Mouse (Mus musculus) hindbrain, embryonic 15.5 days (tissue): ENCODE data around the gene Atg9a. TPM values are rescaled to one million over a fixed set of nuclear protein-coding genes. Genes with fewer than 3 reads are reported as not detected.
"Not testable (repeated sequence)": the region's sequence is repeated elsewhere in the genome, so short reads cannot be mapped to it uniquely, and the experiment has no call there.

ENCODE experiments used
- ATAC-seq: fragments of 200-750 bp; cut with Nextera tagmentation; 2 replicates; pipeline ENCODE4 v1.8.0; 2017; ENCODE audit warnings: low read depth, moderate number of reproducible peaks, moderate TSS enrichment; ENCODE audit not compliant: low FRiP score
- H3K27ac ChIP-seq: fragments of 300-500 bp; sonication (generic); replicated peaks from 2 replicates; pipeline ENCODE4 v1.5.1; 2015; ENCODE audit warnings: mild to moderate bottlenecking, inconsistent platforms
- H3K27me3 ChIP-seq: fragments of 300-500 bp; sonication (generic); 2 replicates; pipeline ENCODE4 v1.6.1; 2015; ENCODE audit warnings: control low read depth, inconsistent platforms
- H3K36me3 ChIP-seq: fragments of 300-500 bp; sonication (generic); 2 replicates; pipeline ENCODE4 v1.6.1; 2015; ENCODE audit warnings: control low read depth, inconsistent platforms
- H3K4me1 ChIP-seq: fragments of 300-500 bp; sonication (generic); replicated peaks from 2 replicates; pipeline ENCODE4 v1.6.1; 2015; ENCODE audit warnings: control low read depth, inconsistent platforms
- H3K4me2 ChIP-seq: fragments of 300-500 bp; sonication (generic); 2 replicates; pipeline ENCODE4 v1.6.1; 2015; ENCODE audit warnings: moderate library complexity, mild to moderate bottlenecking, inconsistent platforms
- H3K4me3 ChIP-seq: fragments of 300-500 bp; sonication (generic); 2 replicates; pipeline ENCODE4 v1.5.1; 2015; ENCODE audit warnings: mild to moderate bottlenecking, inconsistent platforms
- H3K9ac ChIP-seq: fragments of 300-500 bp; sonication (generic); 2 replicates; pipeline ENCODE4 v1.6.1; 2015; ENCODE audit warnings: inconsistent platforms
- H3K9me3 ChIP-seq: fragments of 300-500 bp; sonication (generic); 2 replicates; pipeline ENCODE4 v1.6.1; 2016; ENCODE audit warnings: control low read depth, inconsistent platforms
- WGBS: fragments of 180-500 bp; shearing (Covaris S2); methylation state at CpG from one replicate; pipeline ENCODE4 v1.1.7; 2015; 5-methylcytosine and 5-hydroxymethylcytosine counted together
- polyA plus RNA-seq: library from polyadenylated mRNA; unstranded; fragments of >200 nt; fragmentation: Nextera tagmentation; extraction: Ambion mirVana; gene quantifications from 2 replicates; pipeline ENCODE4 v1.2.1, GENCODE M21; 2015

The Atg9a gene
- polyA plus RNA-seq = 57.5 and 66.3 TPM in 2 replicates

DNA sequence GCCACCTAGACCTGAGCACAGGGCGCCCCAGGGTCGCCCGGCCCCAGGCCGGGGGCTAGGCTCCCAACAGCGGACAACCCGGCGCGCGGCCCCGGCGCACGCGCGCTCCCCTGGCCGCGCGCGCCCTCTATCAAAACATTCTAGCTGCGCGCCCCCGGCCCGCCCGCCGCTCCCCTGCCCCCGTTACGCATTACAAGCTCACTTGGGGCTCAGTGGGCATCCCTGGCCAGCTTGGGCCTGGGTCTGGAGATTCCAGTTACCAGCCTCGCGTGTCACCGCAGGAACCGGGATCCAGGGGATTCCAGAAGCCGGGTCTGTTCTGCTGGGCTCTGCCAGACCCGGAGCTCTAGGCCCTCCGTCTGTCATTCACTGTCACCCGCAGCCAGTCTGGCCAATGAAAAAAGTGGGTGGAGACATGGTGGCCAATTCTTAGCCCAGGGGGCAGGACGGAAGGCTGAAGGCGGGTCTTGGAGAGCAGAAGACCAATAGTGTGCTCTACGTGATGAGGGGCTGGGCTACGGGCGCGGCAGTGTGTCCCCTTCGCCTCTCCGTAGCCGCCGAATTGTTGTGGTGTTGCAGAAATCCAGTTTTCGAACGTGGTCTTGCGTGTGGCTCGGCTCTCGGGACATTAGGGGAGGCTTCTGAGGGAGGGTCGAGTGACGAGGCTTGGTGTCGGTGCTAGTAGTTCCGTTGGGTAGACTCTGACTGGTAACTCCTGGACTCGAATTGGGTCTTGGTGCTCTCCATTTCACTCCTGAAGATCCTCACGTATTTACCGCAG lies at the start of gene Atg9a, which contains the start of gene Ankzf1:
Gene Atg9a (minus strand): TSS at position 575 of the 781 bp plus-strand sequence.
Gene Ankzf1 (plus strand): TSS at position 530 of the 781 bp plus-strand sequence.
- Histone ChIP-seq H3K4me2 (peak within 1 kb of the TSS; percentile 94), H3K27me3 (no peaks in the 10 kb centered on the region), H3K36me3 (peaks cover 34% of the 10 kb centered on the region), H3K4me3 (peak within 1 kb of the TSS; percentile 82), H3K27ac (peak within 1 kb of the TSS; percentile 98), H3K9ac (peak within 1 kb of the TSS; percentile 96), H3K9me3 (no peaks in the 10 kb centered on the region), H3K4me1 (peaks cover 28% of the 10 kb centered on the region)
- under 1% methylated on average over 55 of the region's 56 CpGs for WGBS
- ATAC-seq = peak; percentile 99

DNA sequence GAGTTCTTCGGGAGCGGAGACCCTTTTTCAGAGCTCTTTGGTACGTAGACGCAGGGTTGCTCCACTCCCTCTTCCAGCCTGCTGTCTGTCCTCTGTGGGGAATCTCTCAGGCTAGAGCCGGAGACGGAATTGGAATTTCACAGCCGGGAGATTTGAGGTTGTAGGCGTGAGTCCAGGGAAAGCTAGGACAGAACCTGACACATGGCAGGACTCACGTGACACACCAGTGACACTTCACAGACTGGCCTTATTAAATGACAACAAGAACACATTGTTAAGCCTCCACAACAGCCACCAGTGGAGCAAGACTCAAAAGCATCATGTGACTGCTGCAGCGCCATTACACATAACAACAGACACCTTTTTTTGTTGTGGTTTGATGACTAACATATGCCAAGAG lies 47.6 kb upstream of the Atg9a start:
- Histone ChIP-seq H3K27me3 (no peaks in the 10 kb centered on the region), H3K4me3 (no peak overlapping the region), H3K36me3 (peaks cover 21% of the 10 kb centered on the region), H3K4me2 (no peak overlapping the region), H3K9ac (no peak overlapping the region), H3K27ac (no peak overlapping the region), H3K9me3 (no peaks in the 10 kb centered on the region), H3K4me1 (peaks cover 18% of the 10 kb centered on the region)
- 81% methylated on average over 10 of the region's 10 CpGs for WGBS
- ATAC-seq = no peak

DNA sequence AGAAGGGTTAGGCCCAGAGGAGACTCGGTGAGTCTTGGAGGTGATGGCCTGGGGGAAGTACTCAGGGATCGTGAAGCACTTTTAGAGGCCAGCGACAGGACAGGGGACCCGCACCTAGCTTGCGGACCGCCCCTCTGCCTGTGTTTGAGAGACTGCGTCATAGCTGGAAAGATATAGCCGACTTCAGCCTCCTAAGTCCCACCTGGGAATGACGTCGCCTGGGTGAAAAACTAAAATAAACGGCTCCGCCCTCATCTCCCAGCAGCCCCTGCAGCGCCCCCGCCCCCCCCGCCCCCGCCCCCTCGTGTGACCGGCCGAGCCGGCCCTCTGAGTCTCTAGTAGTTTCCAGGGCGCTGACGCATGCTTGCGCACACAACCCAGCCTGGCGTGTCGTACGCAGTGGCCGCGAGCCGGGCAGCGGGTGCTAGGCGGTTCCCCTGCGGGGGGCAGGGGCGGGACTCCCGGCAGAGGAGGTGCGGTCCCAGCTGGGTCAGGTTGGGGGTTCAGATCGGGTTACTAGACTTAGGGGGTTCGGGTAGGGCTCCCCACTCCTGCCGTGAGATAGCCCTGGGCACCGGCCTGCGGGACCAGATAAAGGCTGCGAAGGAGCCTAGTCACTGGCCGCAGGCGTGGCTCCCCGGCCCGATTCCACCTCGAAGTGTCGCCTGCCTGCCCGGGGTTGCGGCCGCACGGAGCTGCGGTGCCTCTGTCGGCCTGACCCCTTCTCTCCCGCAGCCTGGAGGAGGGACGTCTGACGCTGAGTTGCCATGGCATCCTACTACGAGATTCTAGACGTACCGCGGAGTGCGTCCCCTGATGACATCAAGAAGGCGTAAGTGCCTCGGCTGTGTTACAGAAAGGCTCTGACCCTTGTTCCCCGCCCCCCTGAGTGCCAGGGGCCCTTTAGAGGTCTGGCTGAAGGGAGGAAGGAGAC lies 44.4 kb upstream of the Atg9a start, which contains the start of gene Dnajb2:
Gene Dnajb2 (plus strand): TSS at position 290 of the 934 bp plus-strand sequence.
- no peaks in the 10 kb centered on the region for H3K9me3 ChIP-seq
- H3K4me2 ChIP-seq = peak within 1 kb of the TSS; percentile 92
- H3K36me3 ChIP-seq = peaks cover 10% of the 10 kb centered on the region; the same call in 1 of the 2 replicates
- WGBS = under 1% methylated on average over 62 of the region's 64 CpGs
- no peaks in the 10 kb centered on the region for H3K27me3 ChIP-seq
- peak; percentile 90 for ATAC-seq
- peak within 1 kb of the TSS; percentile 88 for H3K9ac ChIP-seq
- peak within 1 kb of the TSS; percentile 81 for H3K4me3 ChIP-seq
- peak within 1 kb of the TSS; percentile 91 for H3K27ac ChIP-seq
- H3K4me1 ChIP-seq = peaks cover 20% of the 10 kb centered on the region

DNA sequence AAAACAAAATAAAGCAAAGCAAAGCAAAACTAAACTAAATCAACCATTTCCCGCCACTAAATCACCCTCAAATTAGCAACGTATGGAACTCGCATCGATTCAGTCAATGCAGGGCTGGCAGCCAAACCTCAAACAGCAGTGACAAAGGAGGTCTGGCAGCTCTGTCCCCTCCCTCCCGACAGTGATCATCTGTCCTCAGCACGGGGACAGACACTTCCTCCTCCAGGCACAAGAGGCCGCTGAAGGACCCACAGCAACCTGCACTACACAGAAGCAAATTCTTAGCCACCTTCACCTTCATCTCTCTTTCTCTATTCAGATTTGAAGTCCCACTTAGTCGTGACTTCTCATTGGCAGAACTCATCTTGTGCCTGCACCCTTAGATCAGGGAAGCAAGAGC lies 42.6 kb upstream of the Atg9a start:
- peaks cover 20% of the 10 kb centered on the region for H3K4me1 ChIP-seq
- no peak overlapping the region for H3K27ac ChIP-seq
- H3K27me3 ChIP-seq = no peaks in the 10 kb centered on the region
- H3K36me3 ChIP-seq = peaks cover 2% of the 10 kb centered on the region; the same call in 1 of the 2 replicates
- 2% methylated on average over 8 of the region's 8 CpGs for WGBS
- peak; percentile 51; the same call in 1 of the 2 replicates for ATAC-seq
- peak overlapping the region; percentile 8; the same call in 1 of the 2 replicates for H3K4me2 ChIP-seq
- H3K4me3 ChIP-seq = no peak overlapping the region
- H3K9ac ChIP-seq = no peak overlapping the region
- no peaks in the 10 kb centered on the region for H3K9me3 ChIP-seq

DNA sequence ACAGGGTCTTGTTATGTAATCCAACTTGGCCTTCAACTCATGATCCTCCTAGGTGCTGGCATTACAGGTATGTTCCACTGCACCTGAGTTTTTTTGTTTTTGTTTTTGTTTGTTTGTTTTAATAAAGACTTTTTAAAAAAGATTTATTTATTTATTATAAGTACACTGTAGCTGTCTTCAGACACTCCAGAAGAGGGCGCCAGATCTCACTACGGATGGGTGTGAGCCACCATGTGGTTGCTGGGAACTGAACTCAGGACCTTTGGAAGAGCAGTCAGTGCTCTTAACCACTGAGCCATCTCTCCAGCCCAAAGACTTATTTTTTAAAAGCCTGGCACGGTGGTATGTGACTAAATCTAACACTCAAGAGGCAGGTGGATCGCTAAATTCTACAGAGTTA lies 40.5 kb upstream of the Atg9a start:
- 70% methylated on average over 4 of the region's 4 CpGs for WGBS
- not testable (repeated sequence) for H3K27me3 ChIP-seq, H3K4me3 ChIP-seq, ATAC-seq, H3K27ac ChIP-seq, H3K36me3 ChIP-seq, H3K9me3 ChIP-seq, H3K9ac ChIP-seq, H3K4me2 ChIP-seq
- H3K4me1 ChIP-seq = peaks cover 19% of the 10 kb centered on the region

DNA sequence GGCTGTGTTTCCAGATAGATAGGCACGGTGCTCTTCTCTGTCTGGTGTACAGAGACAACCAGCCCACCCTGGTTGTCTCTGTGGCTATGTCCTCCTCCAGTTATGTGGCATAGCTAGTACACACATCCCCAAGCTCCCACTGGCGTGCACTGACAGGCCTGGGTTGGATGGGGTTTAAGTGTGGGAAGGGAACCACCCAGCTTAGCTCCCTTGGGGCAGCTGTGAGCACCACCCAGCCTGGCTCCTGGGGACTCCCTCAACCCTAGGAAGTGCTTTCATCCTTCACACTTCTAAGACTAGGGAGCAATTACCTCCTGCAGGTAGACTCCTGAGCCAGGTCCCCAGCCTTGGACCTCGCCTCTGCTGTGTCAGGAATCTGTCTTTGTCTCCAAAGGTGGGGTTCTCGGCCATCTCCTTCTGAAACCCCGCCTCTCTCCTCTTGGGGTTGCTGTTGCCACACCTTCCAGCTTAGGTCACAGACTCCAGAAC lies 39.7 kb upstream of the Atg9a start, which contains the start of gene A630095N17Rik:
Gene A630095N17Rik (minus strand): TSS at position 439 of the 489 bp plus-strand sequence.
- Histone ChIP-seq H3K9ac (no peak within 1 kb of the TSS), H3K27ac (no peak within 1 kb of the TSS), H3K9me3 (no peaks in the 10 kb centered on the region), H3K36me3 (no peaks in the 10 kb centered on the region), H3K4me3 (no peak within 1 kb of the TSS), H3K4me2 (no peak within 1 kb of the TSS), H3K4me1 (peaks cover 11% of the 10 kb centered on the region; the same call in 1 of the 2 replicates), H3K27me3 (0 out of 2 replicates have a peak, but pooled peaks cover 3% of the 10 kb centered on the region)
- WGBS = 83% methylated on average over 5 of the region's 5 CpGs
- no peak for ATAC-seq

DNA sequence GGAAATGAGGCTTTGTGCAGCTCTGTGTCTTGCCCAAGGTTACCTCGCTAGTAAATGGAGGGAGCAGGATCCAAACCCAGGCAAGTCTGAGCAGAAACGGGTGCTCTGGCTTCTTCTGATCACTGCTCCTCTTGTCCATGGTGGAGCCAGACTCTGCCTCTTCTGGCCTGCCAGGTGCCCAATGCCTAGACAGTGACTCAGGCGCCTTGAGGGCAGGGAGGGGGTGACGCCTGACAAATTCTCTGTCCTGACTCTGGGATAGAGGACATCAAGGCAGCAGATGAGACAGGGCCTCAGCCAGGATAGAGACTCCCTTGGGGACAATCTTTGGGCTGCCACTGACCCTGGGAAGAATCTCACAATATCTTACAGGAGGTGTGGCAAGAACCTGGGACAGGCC lies 39.2 kb upstream of the Atg9a start:
- Histone ChIP-seq H3K27me3 (0 out of 2 replicates have a peak, but pooled peaks cover 3% of the 10 kb centered on the region), H3K9ac (no peak overlapping the region), H3K4me1 (peaks cover 10% of the 10 kb centered on the region; the same call in 1 of the 2 replicates), H3K36me3 (no peaks in the 10 kb centered on the region), H3K9me3 (no peaks in the 10 kb centered on the region), H3K4me2 (no peak overlapping the region), H3K27ac (no peak overlapping the region), H3K4me3 (no peak overlapping the region)
- WGBS = 87% methylated on average over 4 of the region's 4 CpGs
- ATAC-seq = no peak

DNA sequence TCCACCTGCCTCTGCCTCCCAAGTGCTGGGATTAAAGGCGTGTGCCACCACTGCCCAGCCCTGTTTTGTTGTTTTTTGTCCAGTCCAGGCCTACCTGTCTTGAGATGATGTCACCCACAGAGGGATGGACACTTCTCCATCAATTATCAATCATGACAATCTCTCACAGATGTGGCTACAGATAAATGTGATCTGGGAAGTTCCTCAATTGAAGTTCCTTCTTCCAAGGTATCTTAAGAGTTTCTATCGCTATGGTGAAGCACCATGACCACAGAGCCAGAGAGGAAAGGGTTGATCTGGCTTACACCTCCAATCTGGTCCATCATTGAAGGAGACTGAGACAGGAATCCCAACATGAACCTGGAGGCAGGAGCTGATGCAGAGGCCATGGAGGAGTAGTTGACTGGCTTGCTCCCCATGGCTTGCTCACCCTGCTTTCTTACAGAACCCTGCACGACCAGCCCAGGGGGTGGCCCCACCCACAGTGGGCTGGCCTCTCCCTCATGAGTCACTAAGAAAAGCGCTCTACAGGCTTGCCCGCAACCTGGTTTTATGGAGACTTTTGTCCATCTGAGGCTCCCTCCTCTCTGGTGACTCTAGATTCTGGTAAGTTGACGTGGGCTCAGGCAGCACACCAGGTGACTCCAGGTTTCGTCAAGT lies 38.5 kb upstream of the Atg9a start:
- Histone ChIP-seq H3K4me2 (no peak overlapping the region), H3K36me3 (no peaks in the 10 kb centered on the region), H3K27ac (no peak overlapping the region), H3K27me3 (0 out of 2 replicates have a peak, but pooled peaks cover 3% of the 10 kb centered on the region), H3K9ac (no peak overlapping the region), H3K9me3 (no peaks in the 10 kb centered on the region), H3K4me1 (peaks cover 7% of the 10 kb centered on the region; the same call in 1 of the 2 replicates), H3K4me3 (no peak overlapping the region)
- ATAC-seq = no peak
- 81% methylated on average over 7 of the region's 7 CpGs for WGBS

DNA sequence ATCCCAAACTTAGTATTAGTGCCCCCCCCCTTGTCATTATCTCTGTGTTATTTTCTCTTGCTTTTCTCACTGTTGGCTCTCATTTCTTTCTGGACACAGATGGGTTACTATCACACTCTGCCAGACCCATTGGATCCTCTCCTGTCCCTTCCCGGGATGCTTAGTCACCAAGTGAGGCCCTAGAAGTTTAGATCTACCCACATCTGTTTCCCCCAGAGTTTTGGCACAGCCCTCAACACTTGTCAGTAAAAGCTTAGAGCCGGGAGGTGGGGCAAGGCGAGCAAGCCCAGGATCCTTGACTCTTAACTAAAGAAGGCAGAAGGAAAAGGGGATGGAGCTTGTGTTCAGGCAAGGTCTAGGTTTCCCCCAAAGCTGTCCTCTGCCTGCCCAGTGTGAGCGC lies 37.2 kb upstream of the Atg9a start:
- 71% methylated on average over 4 of the region's 4 CpGs for WGBS
- Histone ChIP-seq H3K4me1 (no peaks in the 10 kb centered on the region), H3K4me3 (no peak overlapping the region), H3K36me3 (no peaks in the 10 kb centered on the region), H3K27me3 (0 out of 2 replicates have a peak, but pooled peaks cover 3% of the 10 kb centered on the region), H3K9ac (no peak overlapping the region), H3K27ac (no peak overlapping the region), H3K9me3 (no peaks in the 10 kb centered on the region), H3K4me2 (no peak overlapping the region)
- no peak for ATAC-seq

DNA sequence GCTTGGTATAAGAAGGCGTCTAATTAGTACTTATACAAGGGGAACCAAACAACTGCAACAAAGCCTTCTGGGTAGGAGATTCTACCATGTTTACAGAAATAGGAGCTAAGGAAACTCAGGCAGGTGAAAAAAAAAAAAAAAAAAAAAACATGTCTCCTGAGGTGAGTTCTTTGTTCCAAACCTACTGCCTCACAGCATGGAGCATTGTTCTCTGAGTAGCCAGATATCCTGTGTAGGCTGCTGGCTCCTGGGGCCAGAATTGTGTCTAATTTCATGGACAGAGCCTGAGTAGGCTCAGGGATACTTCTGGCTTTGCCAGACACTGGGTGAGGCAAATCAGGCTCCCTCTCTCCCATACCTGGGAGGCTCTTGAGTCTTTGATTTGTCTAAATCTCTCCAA lies 35.7 kb upstream of the Atg9a start:
- Histone ChIP-seq H3K4me1 (no peaks in the 10 kb centered on the region), H3K36me3 (no peaks in the 10 kb centered on the region), H3K27me3 (peaks cover 8% of the 10 kb centered on the region), H3K9ac (no peak overlapping the region), H3K4me2 (no peak overlapping the region), H3K27ac (no peak overlapping the region), H3K9me3 (no peaks in the 10 kb centered on the region), H3K4me3 (no peak overlapping the region)
- ATAC-seq = no peak
- 81% methylated on average over 1 of the region's 1 CpGs for WGBS

DNA sequence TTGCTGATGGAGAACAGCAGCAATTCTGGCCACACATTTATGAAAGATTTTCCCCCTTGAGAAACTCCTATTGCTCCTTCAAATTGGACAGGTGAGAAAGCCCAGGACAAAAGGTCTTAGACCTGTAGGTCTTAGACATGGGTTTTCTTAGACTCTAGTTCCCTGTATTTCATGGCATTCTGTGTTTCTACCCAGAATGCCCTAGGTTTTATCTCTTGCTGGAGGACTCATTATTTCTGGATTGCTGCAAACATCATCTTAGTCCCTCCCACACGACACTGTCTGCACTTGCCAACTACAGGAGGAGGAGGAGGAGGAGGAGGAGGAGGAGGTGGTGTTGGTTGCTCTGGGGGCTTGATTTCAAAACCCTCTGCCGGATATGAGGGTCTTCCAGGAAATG lies 34.1 kb upstream of the Atg9a start:
- peaks cover 19% of the 10 kb centered on the region for H3K27me3 ChIP-seq
- no peak for ATAC-seq
- H3K4me2 ChIP-seq = no peak overlapping the region
- no peaks in the 10 kb centered on the region for H3K4me1 ChIP-seq
- no peak overlapping the region for H3K4me3 ChIP-seq
- no peak overlapping the region for H3K27ac ChIP-seq
- no peaks in the 10 kb centered on the region for H3K9me3 ChIP-seq
- H3K9ac ChIP-seq = no peak overlapping the region
- H3K36me3 ChIP-seq = no peaks in the 10 kb centered on the region
- 61% methylated on average over 2 of the region's 2 CpGs for WGBS
